Mouse (Mus musculus) granulocyte monocyte progenitor cell, adult 5-6 weeks (primary cell): ENCODE data around the gene Ly6g6e. TPM values are rescaled to one million over a fixed set of nuclear protein-coding genes. Genes with fewer than 3 reads are reported as not detected.
A peak's percentile ranks its signal among the peaks of the same experiment; 100 is the strongest.

Experiments used
- ATAC-seq: replicated peaks from 2 replicates; pipeline ENCODE4 v1.8.0; 2016; ENCODE audit warnings: mild to moderate bottlenecking, moderate TSS enrichment, inconsistent platforms; ENCODE audit not compliant: poor library complexity, severe bottlenecking
- total RNA-seq, 2 experiments: library from RNA; stranded (forward) in 1 of 2; stranded (reverse) in 1 of 2; fragments of 200-712, 200-1000 nt in 1 of 2; fragments of >200 nt in 1 of 2; fragmentation: Nextera tagmentation in 1 of 2; gene quantifications; 2 replicates each; pipeline ENCODE4 v1.2.3; 2014 to 2017

Gene Ly6g6e
- total RNA-seq, 2 experiments from 2014 or later = not detected

- ATAC-seq = no peak
Measured at GRCm38 (mm10) chr17:35048932-35049440, 27.7 kb upstream of the Ly6g6e start.

- ATAC-seq = peak; percentile 15; the same call in 1 of the 2 replicates
Measured at GRCm38 (mm10) chr17:35049561-35050016, 27.1 kb upstream of the Ly6g6e start, which contains the start of gene Clic1. TSS of gene Clic1 (plus strand) at chr17:35049966.

GRCm38 (mm10) chr17:35050126-35050750, 26.5 kb upstream of the Ly6g6e start:
- ATAC-seq = peak; percentile 18

- peak; percentile 66 for ATAC-seq
Measured at GRCm38 (mm10) chr17:35051156-35052086, 25.3 kb upstream of the Ly6g6e start.

GRCm38 (mm10) chr17:35052271-35052798, 24.4 kb upstream of the Ly6g6e start:
- ATAC-seq = no peak

- no peak for ATAC-seq
Measured at GRCm38 (mm10) chr17:35055691-35056495, 20.8 kb upstream of the Ly6g6e start.

- no peak for ATAC-seq
Measured at GRCm38 (mm10) chr17:35057090-35057489, 19.6 kb upstream of the Ly6g6e start.

- ATAC-seq = no peak
Measured at GRCm38 (mm10) chr17:35058316-35058715, 18.4 kb upstream of the Ly6g6e start.

GRCm38 (mm10) chr17:35058911-35059892, 17.5 kb upstream of the Ly6g6e start, which contains the start of gene Ddah2:
TSS of gene Ddah2 (plus strand) at chr17:35059035.
- ATAC-seq = peak; percentile 83

GRCm38 (mm10) chr17:35060071-35060470, 16.6 kb upstream of the Ly6g6e start:
- ATAC-seq = no peak

GRCm38 (mm10) chr17:35060737-35061297, 15.9 kb upstream of the Ly6g6e start:
- ATAC-seq = no peak

GRCm38 (mm10) chr17:35061299-35061698, 15.4 kb upstream of the Ly6g6e start:
- ATAC-seq = no peak

- no peak for ATAC-seq
Measured at GRCm38 (mm10) chr17:35063466-35063865, 13.2 kb upstream of the Ly6g6e start.

- no peak for ATAC-seq
Measured at GRCm38 (mm10) chr17:35064378-35064877, 12.3 kb upstream of the Ly6g6e start.

- ATAC-seq = peak; percentile 36
Measured at GRCm38 (mm10) chr17:35064951-35065947, 11.5 kb upstream of the Ly6g6e start, which contains the start of gene Ly6g6c. TSS of gene Ly6g6c (plus strand) at chr17:35065388.

GRCm38 (mm10) chr17:35066084-35066483, 10.6 kb upstream of the Ly6g6e start, which contains the start of gene Mpig6b:
TSS of gene Mpig6b (minus strand) at chr17:35066184.
- no peak for ATAC-seq
